Mouse (Mus musculus) ES-Bruce4 (cell line): ENCODE measurements at regions not wholly inside any gene's neighbourhood (a gene's known extent, or its start where the extent isn't known, plus 50 kb on each side); places are given as distances from the start of the nearest gene placed in this dataset.

Experiments used
- CTCF ChIP-seq: IDR thresholded peaks from one replicate; pipeline ENCODE4 v1.8.1; 2011; ENCODE audit warnings: low read depth, low read length
- EP300 ChIP-seq: IDR thresholded peaks from 2 replicates; pipeline ENCODE4 v1.6.1; 2011; ENCODE audit warnings: low read depth, low read length; ENCODE audit not compliant: insufficient read depth
- POLR2A ChIP-seq: IDR thresholded peaks from one replicate; pipeline ENCODE4 v1.8.1; 2011; ENCODE audit warnings: low read length; ENCODE audit not compliant: insufficient read depth

- no peak for TF ChIP-seq CTCF
- TF ChIP-seq POLR2A = no peak
- TF ChIP-seq EP300 = no peak
These were observed 579.3 kb upstream of the Nr5a2 start for GRCm38 (mm10) chr1:137539424-137540116.
